Mouse (Mus musculus) midbrain, embryonic 12.5 days (tissue): ENCODE results near the gene Nxn. TPM values are rescaled to one million over a fixed set of nuclear protein-coding genes. Genes with fewer than 3 reads are reported as not detected.

ENCODE experiments used
- ATAC-seq: fragments of 200-750 bp; cut with Nextera tagmentation; 2 replicates; pipeline ENCODE4 v1.8.0; 2017; ENCODE audit warnings: low read depth, moderate TSS enrichment, moderate library complexity; ENCODE audit not compliant: low FRiP score
- H3K27ac ChIP-seq: fragments of 300-500 bp; sonication (generic); replicated peaks from 2 replicates; pipeline ENCODE4 v1.5.1; 2016; ENCODE audit warnings: mild to moderate bottlenecking
- H3K27me3 ChIP-seq: fragments of 300-500 bp; sonication (generic); 2 replicates; pipeline ENCODE4 v1.6.1; 2016; ENCODE audit warnings: mild to moderate bottlenecking
- H3K36me3 ChIP-seq: fragments of 300-500 bp; sonication (generic); 2 replicates; pipeline ENCODE4 v1.6.1; 2016
- H3K4me1 ChIP-seq: fragments of 300-500 bp; sonication (generic); 2 replicates; pipeline ENCODE4 v1.6.1; 2016
- H3K4me2 ChIP-seq: fragments of 300-500 bp; sonication (generic); replicated peaks from 2 replicates; pipeline ENCODE4 v1.6.1; 2016; ENCODE audit warnings: mild to moderate bottlenecking, moderate library complexity
- H3K4me3 ChIP-seq: fragments of 300-500 bp; sonication (generic); 2 replicates; pipeline ENCODE4 v1.5.1; 2016; ENCODE audit warnings: mild to moderate bottlenecking
- H3K9ac ChIP-seq: fragments of 300-500 bp; sonication (generic); replicated peaks from 2 replicates; pipeline ENCODE4 v1.6.1; 2016; ENCODE audit warnings: mild to moderate bottlenecking, moderate library complexity
- H3K9me3 ChIP-seq: fragments of 300-500 bp; sonication (generic); 2 replicates; pipeline ENCODE4 v1.6.1; 2016; ENCODE audit warnings: mild to moderate bottlenecking
- WGBS: fragments of 180-500 bp; shearing (Covaris S2); methylation state at CpG from one replicate; pipeline ENCODE4 v1.1.7; 2016; 5-methylcytosine and 5-hydroxymethylcytosine counted together
- polyA plus RNA-seq: library from polyadenylated mRNA; unstranded; fragments of >200 nt; fragmentation: Nextera tagmentation; extraction: Ambion mirVana; gene quantifications from 2 replicates; pipeline ENCODE4 v1.2.1, GENCODE M21; 2016

The Nxn gene
- polyA plus RNA-seq, 1 experiment from 2014 or later, result 56.9 TPM

- Histone ChIP-seq H3K4me1 (peaks cover 60% of the 10 kb centered on the region), H3K27me3 (no peaks in the 10 kb centered on the region), H3K9me3 (no peaks in the 10 kb centered on the region), H3K4me2 (no peak overlapping the region), H3K4me3 (no peak overlapping the region), H3K36me3 (no peaks in the 10 kb centered on the region), H3K9ac (no peak overlapping the region; the same call in 1 of the 2 replicates), H3K27ac (peak overlapping the region; percentile 49)
- no peak for ATAC-seq
- WGBS, result 30% methylated on average over 14 of the region's 14 CpGs
Observed at GRCm38 (mm10) chr11:76358628-76359320, 40.2 kb downstream of the Nxn start.

GRCm38 (mm10) chr11:76357464-76357863, 41.5 kb downstream of the Nxn start:
- Histone ChIP-seq H3K4me3 (no peak overlapping the region), H3K36me3 (no peaks in the 10 kb centered on the region), H3K4me2 (no peak overlapping the region), H3K9me3 (no peaks in the 10 kb centered on the region), H3K9ac (no peak overlapping the region), H3K4me1 (peaks cover 61% of the 10 kb centered on the region), H3K27ac (peak overlapping the region; percentile 57; the same call in 1 of the 2 replicates), H3K27me3 (no peaks in the 10 kb centered on the region)
- ATAC-seq, result no peak
- WGBS, result 46% methylated on average over 12 of the region's 12 CpGs

GRCm38 (mm10) chr11:76356091-76356490, 42.8 kb downstream of the Nxn start:
- ATAC-seq, result no peak
- H3K4me3 ChIP-seq, result no peak overlapping the region
- no peaks in the 10 kb centered on the region for H3K36me3 ChIP-seq
- no peaks in the 10 kb centered on the region for H3K9me3 ChIP-seq
- H3K9ac ChIP-seq, result no peak overlapping the region
- no peaks in the 10 kb centered on the region for H3K27me3 ChIP-seq
- H3K4me2 ChIP-seq, result no peak overlapping the region
- no peak overlapping the region for H3K27ac ChIP-seq
- 84% methylated on average over 11 of the region's 11 CpGs for WGBS
- H3K4me1 ChIP-seq, result peaks cover 73% of the 10 kb centered on the region

- Histone ChIP-seq H3K9me3 (no peaks in the 10 kb centered on the region), H3K27me3 (no peaks in the 10 kb centered on the region), H3K4me3 (no peak overlapping the region), H3K4me1 (peaks cover 77% of the 10 kb centered on the region), H3K36me3 (no peaks in the 10 kb centered on the region), H3K4me2 (no peak overlapping the region), H3K27ac (no peak overlapping the region), H3K9ac (no peak overlapping the region)
- no peak for ATAC-seq
- 83% methylated on average over 6 of the region's 6 CpGs for WGBS
Observed at GRCm38 (mm10) chr11:76355425-76355824, 43.5 kb downstream of the Nxn start.

- Histone ChIP-seq H3K4me1 (peaks cover 71% of the 10 kb centered on the region), H3K9ac (no peak overlapping the region), H3K9me3 (no peaks in the 10 kb centered on the region), H3K36me3 (no peaks in the 10 kb centered on the region), H3K4me3 (no peak overlapping the region), H3K27ac (peak overlapping the region; percentile 61), H3K27me3 (no peaks in the 10 kb centered on the region), H3K4me2 (no peak overlapping the region)
- 39% methylated on average over 16 of the region's 16 CpGs for WGBS
- no peak for ATAC-seq
Observed at GRCm38 (mm10) chr11:76352861-76353558, 45.9 kb downstream of the Nxn start.

GRCm38 (mm10) chr11:76351624-76352011, 47.3 kb downstream of the Nxn start:
- 14% methylated on average over 3 of the region's 3 CpGs for WGBS
- ATAC-seq, result no peak
- peaks cover 65% of the 10 kb centered on the region for H3K4me1 ChIP-seq
- no peak overlapping the region for H3K4me2 ChIP-seq
- no peaks in the 10 kb centered on the region for H3K27me3 ChIP-seq
- no peaks in the 10 kb centered on the region for H3K36me3 ChIP-seq
- H3K27ac ChIP-seq, result peak overlapping the region; percentile 60; the same call in 1 of the 2 replicates
- no peak overlapping the region for H3K9ac ChIP-seq
- H3K4me3 ChIP-seq, result no peak overlapping the region
- no peaks in the 10 kb centered on the region for H3K9me3 ChIP-seq

GRCm38 (mm10) chr11:76350931-76351623, 47.9 kb downstream of the Nxn start:
- WGBS, result 12% methylated on average over 10 of the region's 10 CpGs
- Histone ChIP-seq H3K27me3 (no peaks in the 10 kb centered on the region), H3K9ac (0 out of 2 replicates have a peak overlapping the region, but pooled peaks have one; percentile 31), H3K4me2 (peak overlapping the region; percentile 8), H3K27ac (peak overlapping the region; percentile 60), H3K9me3 (no peaks in the 10 kb centered on the region), H3K4me3 (no peak overlapping the region), H3K4me1 (peaks cover 65% of the 10 kb centered on the region), H3K36me3 (no peaks in the 10 kb centered on the region)
- no peak for ATAC-seq

GRCm38 (mm10) chr11:76349833-76350232, 49.1 kb downstream of the Nxn start:
- Histone ChIP-seq H3K9me3 (no peaks in the 10 kb centered on the region), H3K4me2 (no peak overlapping the region), H3K4me1 (peaks cover 58% of the 10 kb centered on the region), H3K9ac (no peak overlapping the region), H3K4me3 (no peak overlapping the region), H3K36me3 (no peaks in the 10 kb centered on the region), H3K27ac (peak overlapping the region; percentile 60), H3K27me3 (no peaks in the 10 kb centered on the region)
- no peak for ATAC-seq
- 53% methylated on average over 5 of the region's 5 CpGs for WGBS

- no peak for ATAC-seq
Observed at GRCm38 (mm10) chr11:76347589-76347988, 51.4 kb downstream of the Nxn start.

GRCm38 (mm10) chr11:76343031-76343430, 55.9 kb downstream of the Nxn start:
- no peak overlapping the region for H3K4me3 ChIP-seq
- H3K36me3 ChIP-seq, result no peaks in the 10 kb centered on the region
- H3K9ac ChIP-seq, result no peak overlapping the region
- 0 out of 2 replicates have a peak overlapping the region, but pooled peaks have one; percentile 10 for H3K27ac ChIP-seq
- 59% methylated on average over 9 of the region's 9 CpGs for WGBS
- no peaks in the 10 kb centered on the region for H3K27me3 ChIP-seq
- no peak for ATAC-seq
- H3K4me1 ChIP-seq, result peaks cover 25% of the 10 kb centered on the region; the same call in 1 of the 2 replicates
- H3K4me2 ChIP-seq, result no peak overlapping the region
- no peaks in the 10 kb centered on the region for H3K9me3 ChIP-seq

More at GRCm38 (mm10) chr11:76347589-76347988, 51.4 kb downstream of the Nxn start:
- no peak overlapping the region for H3K9ac ChIP-seq
- H3K27me3 ChIP-seq, result no peaks in the 10 kb centered on the region
- WGBS, result 52% methylated on average over 4 of the region's 4 CpGs
- no peaks in the 10 kb centered on the region for H3K9me3 ChIP-seq
- H3K36me3 ChIP-seq, result no peaks in the 10 kb centered on the region
- H3K4me1 ChIP-seq, result peaks cover 55% of the 10 kb centered on the region
- H3K27ac ChIP-seq, result no peak overlapping the region
- no peak overlapping the region for H3K4me3 ChIP-seq
- no peak overlapping the region for H3K4me2 ChIP-seq

GRCm38 (mm10) chr11:76341884-76342645, 56.9 kb downstream of the Nxn start:
- H3K27me3 ChIP-seq, result no peaks in the 10 kb centered on the region
- H3K36me3 ChIP-seq, result no peaks in the 10 kb centered on the region
- no peaks in the 10 kb centered on the region for H3K9me3 ChIP-seq
- no peak for ATAC-seq
- H3K27ac ChIP-seq, result no peak overlapping the region
- no peak overlapping the region for H3K4me3 ChIP-seq
- peaks cover 20% of the 10 kb centered on the region; the same call in 1 of the 2 replicates for H3K4me1 ChIP-seq
- 83% methylated on average over 14 of the region's 14 CpGs for WGBS
- no peak overlapping the region for H3K9ac ChIP-seq
- H3K4me2 ChIP-seq, result no peak overlapping the region
